Mouse (Mus musculus): ENCODE measurements at regions not wholly inside any gene's neighbourhood (a gene's known extent, or its start where the extent isn't known, plus 50 kb on each side); places are given as distances from the start of the nearest gene placed in this dataset.

DNA sequence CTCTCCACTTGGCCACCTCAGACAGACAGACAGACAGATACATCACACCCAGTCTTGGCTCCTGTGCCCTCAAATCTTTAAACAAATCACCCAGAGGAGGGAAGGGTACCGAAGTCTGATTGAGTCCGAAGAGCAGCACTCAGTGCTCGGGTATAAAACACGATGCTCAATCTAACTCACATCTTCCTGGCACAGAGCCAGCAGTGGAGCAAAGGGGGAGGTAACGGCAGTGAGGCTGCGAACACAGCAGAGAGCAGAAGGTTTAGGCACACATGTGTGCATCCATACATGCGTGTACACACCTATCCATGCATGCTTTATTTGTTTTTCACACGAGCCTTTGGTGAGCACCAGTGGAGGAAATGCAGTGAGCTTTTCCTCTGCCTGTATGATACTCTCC is 78.9 kb upstream of the Rybp start:
- TF ChIP-seq CTCF (IDR thresholded peaks at IDR 0.05; ENCODE audit: low read depth): no peak
- no peak for TF ChIP-seq EP300 (IDR thresholded peaks at IDR 0.05; ENCODE audit: low read depth)

Measured in liver, postnatal 0 days (tissue).